Mouse (Mus musculus) adrenal gland, postnatal 36 days (tissue): ENCODE measurements around the gene Tmem253. TPM values are rescaled to one million over a fixed set of nuclear protein-coding genes. Genes with fewer than 3 reads are reported as not detected.
A peak's percentile ranks its signal among the peaks of the same experiment; 100 is the strongest.

Experiments
- DNase-seq, 2 experiments: peaks; one replicate each; pipeline ENCODE4 v3.0.0; 2021; ENCODE audit warnings: mixed read lengths in 1 of 2
- total RNA-seq, 2 experiments: library from RNA; stranded (reverse); gene quantifications; 2 replicates each; pipeline ENCODE4 v1.2.3; 2021

Gene Tmem253
- total RNA-seq, 2 experiments from 2014 or later = 1.7 to 2.5 TPM

DNA sequence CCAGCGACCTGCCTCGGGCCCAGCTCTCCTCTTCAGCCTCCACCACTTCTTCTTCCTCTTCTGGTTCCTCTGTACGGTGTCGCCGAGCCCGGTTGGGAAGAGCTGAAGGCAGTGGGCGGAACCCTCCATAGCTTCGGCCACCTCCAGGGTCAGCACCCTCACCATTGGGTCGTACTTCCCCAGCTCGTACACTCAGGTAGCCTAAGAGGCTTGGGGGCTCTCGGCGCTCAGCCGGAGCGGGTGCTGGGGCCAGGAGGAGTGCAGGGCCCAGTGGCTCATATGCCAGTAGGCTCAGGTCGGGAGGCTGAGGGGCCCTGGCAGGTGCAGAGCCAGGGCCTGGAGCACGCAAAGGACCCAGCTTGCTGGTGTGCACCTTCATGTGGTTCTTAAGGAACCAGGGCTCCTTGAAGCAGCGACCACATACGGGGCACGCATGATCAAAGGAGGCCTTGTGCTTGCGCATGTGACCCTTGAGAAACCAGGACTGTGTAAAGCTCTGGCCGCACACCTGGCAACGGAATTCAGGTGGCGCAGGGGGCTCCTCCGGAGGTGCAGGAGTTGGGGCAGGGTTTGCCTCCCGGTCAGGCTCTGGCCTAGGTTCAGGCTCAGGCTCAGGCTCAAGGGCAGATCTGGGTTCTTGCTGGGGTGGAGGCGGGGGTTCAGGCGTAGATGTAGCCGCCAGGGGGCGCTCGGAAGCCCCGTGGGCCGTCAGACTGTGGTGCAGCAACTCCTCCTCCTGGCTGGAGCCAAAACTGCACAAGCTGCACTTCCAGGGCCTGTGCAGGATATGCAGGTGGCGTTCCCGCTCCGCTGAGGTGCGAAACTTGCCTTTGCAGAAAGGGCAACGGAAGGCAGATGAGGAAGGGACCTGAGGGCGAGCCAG is 6.9 kb upstream of the Tmem253 start:
- DNase-seq = peak; percentile 92 to 95

GRCm38 (mm10) chr14:52009361-52009760 is 6.1 kb upstream of the Tmem253 start:
- no peak for DNase-seq

DNA sequence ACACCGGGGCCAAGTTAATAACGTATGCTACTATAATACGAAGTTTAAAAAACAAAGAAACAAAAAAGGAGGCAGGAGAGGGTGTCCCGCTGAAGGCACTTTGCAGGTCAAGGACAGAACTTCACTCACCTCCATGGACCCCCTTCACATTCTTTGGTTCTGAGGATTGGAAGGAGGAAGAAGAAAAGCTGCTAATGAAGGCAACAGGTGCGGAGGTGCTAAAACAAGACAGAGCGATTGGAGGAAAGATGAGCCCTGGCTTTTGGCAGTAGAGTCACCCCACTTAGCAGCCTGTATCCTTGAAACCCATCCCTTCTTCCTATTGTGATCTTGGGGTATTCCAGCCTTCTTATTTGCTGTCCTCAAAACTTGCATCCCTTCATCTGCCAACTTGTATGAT is 5.6 kb upstream of the Tmem253 start:
- no peak for DNase-seq

GRCm38 (mm10) chr14:52010446-52011111 is 4.9 kb upstream of the Tmem253 start:
- DNase-seq = peak in 1 of 2 experiments; percentile 20

DNA sequence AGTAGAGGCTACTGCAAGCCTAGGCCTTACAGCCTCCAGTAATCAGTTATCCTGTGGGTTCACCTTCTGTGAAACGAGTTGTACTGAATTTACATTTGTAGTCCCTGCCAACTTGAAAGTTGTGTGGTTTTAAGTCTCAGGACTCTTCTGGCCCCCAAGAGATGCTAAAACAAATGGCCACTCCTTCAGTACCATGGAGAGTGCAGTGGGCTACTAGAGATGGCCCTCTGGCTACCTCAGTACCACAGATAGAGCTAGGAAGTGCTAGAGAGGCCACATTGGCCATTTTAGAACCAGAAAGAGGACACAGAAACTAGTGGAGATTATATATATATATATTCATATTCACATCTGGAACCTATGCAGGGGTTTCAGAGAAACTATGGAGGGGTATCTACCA is 3.8 kb upstream of the Tmem253 start:
- DNase-seq = no peak

DNA sequence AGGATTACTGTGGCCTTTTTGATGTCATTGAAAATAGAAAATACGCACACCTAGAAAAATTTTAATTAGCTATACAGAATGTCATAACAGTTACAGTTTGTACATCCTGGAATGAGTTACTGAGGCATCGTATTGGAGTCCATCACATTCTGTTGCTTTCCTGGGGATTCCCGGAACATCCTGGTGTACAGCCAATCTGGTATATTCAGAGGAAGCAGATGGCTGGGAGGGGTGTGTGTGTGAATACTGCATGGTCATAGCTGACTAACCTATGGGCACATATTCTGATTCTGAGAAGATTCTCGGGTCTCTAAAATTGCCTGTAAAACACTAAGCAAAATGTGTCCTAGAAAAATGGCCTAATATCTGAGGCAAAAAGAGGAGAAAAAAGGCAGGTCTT is 3.4 kb upstream of the Tmem253 start:
- DNase-seq = no peak

DNA sequence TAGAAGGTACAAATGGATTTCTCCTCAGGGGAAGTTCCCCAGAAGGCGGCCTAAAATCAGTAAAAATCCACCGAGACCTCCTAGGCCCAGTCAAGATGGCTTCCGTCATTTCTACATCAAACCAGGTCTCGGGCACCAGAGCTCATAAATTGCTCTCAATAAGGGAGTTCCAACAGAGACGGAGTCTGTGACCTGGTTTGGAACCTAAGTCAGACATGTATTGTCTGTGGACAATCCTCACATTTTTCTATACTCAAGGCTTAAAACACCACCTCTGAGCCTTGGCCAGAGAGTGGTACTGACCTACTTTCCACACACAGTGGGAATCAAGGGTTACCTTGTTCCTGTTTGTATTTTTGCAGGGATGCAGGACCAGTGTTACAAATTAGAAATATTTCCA is 2.9 kb upstream of the Tmem253 start:
- no peak for DNase-seq

DNA sequence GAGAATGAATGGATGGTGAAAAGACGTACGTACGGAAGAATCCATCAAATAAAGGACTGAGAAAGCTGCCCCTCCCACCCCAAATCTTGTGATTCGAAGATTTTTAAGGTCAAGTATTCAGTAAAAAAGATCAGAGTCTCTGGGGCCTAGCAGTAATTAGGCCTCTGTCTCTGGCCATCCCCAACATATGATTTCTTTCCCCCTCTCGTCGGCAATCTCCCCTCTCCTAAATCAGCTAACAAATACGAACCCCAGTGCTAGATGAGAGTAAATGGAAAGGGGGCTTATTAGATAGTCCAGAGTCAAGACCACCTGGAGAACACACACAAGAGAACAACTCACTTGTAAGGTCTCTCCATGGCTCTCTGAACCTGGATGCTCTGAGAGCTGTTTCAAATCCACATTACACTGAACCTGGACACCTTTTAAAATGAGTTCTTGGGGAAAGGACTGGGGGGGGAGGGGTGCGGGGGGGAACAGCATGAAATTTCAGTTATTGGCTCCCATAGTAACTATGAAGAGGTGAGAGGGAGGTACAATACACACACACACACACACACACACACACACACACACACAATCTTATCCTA is 2.3 kb upstream of the Tmem253 start:
- DNase-seq = no peak

- peak; percentile 55 to 73 for DNase-seq
Observed at GRCm38 (mm10) chr14:52013771-52014219, 1.7 kb upstream of the Tmem253 start.

GRCm38 (mm10) chr14:52014271-52014760 is 1.1 kb upstream of the Tmem253 start:
- no peak for DNase-seq

- DNase-seq = peak; percentile 65 to 76
Observed at GRCm38 (mm10) chr14:52014761-52015311, 622 bp upstream of the Tmem253 start.

DNA sequence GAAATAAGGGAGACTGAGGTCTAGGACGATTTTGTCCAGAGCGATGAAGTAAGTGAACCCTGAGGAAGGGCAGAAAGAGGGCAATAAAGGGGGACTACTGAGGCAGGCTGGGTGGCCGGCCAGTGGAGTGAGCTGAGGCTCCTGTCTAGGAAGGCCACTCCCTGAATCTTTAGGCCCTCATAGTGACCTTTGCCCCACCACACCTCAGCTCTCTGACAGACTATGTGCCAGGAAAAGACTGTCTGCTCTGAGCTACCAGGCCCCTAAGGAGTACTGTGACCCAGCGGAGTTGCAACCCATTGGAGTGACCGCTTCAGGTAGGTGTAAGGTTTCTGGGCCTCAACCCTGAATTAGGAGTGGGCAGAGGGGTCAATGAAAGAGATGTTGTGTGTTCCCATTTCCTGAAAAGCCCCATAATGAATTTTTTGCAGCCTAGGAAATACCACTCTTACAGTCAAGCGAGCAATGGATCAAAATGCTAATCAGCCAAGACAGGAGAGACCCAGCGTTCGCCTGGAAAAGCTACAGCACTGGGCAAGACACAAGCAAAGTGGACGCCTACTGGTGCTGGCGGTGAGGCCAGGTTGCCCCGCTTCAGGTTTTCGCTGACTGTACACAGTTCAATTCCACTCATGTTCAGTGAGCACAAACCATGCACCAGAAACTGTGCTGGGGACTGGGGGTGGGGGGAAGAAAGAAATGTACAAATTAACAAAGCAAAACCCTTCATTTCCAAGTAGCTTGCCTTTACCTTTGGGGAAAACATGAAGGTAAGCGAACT is 1.4 kb downstream of the Tmem253 start:
- no peak for DNase-seq

- DNase-seq = no peak
Observed at GRCm38 (mm10) chr14:52017662-52018061, 2.2 kb downstream of the Tmem253 start.

- DNase-seq = peak in 1 of 2 experiments; percentile 41
Observed at GRCm38 (mm10) chr14:52018248-52019050, 3.0 kb downstream of the Tmem253 start.

DNA sequence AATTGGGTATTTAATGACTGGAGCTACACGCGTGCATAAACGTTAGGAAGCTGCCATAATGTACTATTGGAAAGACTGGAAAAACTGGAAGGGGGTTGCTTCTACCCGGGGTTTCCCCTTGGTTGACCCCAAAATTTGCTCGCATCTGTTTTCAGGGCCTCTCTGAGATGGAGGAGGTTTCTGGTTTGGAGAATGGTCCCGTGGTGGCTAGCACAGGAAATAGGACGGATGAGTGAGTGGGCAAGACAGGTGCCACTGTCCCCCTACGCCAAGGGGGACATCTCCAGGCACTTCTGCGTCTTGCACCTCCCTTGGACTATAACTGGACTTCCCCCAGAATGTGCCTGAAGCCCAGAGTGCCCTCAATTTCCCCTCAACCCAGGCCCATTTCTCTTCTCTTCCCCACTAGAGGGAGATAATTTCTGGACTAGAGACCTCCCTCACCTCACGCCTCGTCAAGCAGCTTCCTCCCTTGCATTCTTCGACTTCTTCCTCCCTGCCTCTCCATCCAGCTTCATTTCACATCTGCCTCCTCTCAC is 3.7 kb downstream of the Tmem253 start:
- DNase-seq = no peak

DNA sequence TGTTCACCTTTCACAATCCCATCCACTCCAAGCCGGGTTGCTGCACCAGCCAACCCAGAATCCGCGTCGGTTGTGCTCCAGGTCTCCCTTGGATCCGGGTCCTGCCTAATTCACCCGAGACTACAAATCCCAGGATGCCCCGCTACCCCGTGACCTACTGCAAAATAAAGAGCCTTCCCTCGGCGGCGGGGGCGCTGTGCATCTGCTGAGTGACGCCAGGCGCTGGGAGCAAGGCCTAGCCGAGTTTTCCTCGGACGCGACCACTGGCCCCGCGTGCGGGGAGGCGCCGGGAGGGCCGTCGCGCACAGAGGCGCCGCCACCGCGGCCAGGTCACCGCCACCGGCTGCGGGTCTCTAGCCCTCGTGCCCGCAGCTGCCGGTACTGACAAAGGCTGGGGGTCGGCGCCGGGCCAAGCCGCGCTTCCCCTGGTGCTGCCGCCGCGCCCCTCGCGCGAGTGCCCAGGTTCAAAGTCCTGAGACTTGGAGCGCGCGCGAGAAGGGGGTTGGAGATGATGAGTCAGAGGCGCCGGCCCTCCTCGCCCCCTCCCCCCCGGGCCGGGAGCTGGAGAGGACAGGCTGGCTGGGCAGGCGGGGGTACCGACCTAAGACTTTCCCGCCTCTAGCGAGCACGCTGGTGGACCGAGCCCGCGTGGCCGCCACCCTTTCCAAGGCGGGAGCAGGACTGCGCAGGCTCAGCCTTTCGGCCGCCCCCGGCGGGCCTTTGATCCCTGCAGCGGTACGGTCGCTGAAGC is 4.3 kb downstream of the Tmem253 start:
- peak; percentile 98 for DNase-seq

- peak; percentile 76 to 79 for DNase-seq
Observed at GRCm38 (mm10) chr14:52020486-52021137, 5.2 kb downstream of the Tmem253 start, which contains the start of gene Zfp219. Zfp219 (minus strand) TSS chr14:52020733.

DNA sequence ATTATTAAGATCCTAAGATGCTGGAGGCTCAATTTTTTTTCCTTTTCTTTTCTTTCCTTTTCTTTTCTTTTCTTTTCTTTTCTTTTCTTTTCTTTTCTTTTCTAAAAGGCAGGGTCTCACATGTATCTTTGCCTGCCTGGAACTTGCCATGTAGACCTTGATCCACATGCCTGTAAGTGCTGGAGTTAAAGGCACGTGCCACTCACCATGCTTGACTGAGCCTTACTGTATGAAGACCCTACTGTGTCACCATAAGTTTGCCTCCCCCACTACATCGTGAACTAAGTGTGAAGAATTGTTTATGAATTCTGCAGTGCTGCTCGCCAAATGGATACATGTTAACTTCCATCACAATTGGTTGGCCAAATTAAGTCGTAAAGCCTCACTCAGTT is 5.7 kb downstream of the Tmem253 start:
- no peak for DNase-seq

GRCm38 (mm10) chr14:52021568-52022212 is 6.2 kb downstream of the Tmem253 start:
- DNase-seq = no peak
